Comparison of ENCODE assay signal across 14 mouse cellular contexts in genomic region chr19:53499049-53499448, GRCm38 (mm10). TPM values are rescaled to one million over a fixed set of nuclear protein-coding genes. Genes with fewer than 3 reads are reported as not detected.
A peak's percentile ranks its signal among the peaks of the same experiment; 100 is the strongest.
DNase-seq lines count a peak whose midpoint lies in the region; TF ChIP-seq lines count a peak whose summit lies in the region.
"Had no signal": no experiment of that assay in that cellular context is flagged by ENCODE, and none has a peak within 500 bp of the region (broad histone marks: within the 10 kb centered on the region; RNA-seq: fewer than 3 reads in every experiment).

No protein-coding gene starts in this region.

- WGBS in kidney, adult 2 months = 76% methylated on average over 8 of the region's 8 CpGs

- TF ChIP-seq POLR2A in kidney, adult 2 months (IDR thresholded peaks at IDR 0.05; ENCODE audit: low read depth, low read length) = no peak

- H3K36me3 ChIP-seq in kidney, adult 2 months (ENCODE audit: control insufficient read depth, insufficient read depth, low read length) = no peaks in the 10 kb centered on the region
- H3K36me3 ChIP-seq: embryonic facial prominence, embryonic 13.5 days; embryonic facial prominence, embryonic 15.5 days; forebrain, embryonic 10.5 days; forebrain, embryonic 12.5 days had no signal

- peak; percentile 46 to 56 for DNase-seq in cerebellum, postnatal 25 days
- DNase-seq in cerebellum, adult 9-10 months = no peak
- DNase-seq in kidney, adult 2 months = peak; percentile 16
- DNase-seq in kidney, adult 18-20 months = no peak
- DNase-seq in thymus, postnatal 4 days = no peak
- DNase-seq: adrenal gland, adult 2 months; adrenal gland, postnatal 10 days; adrenal gland, postnatal 25 days; embryo, embryonic 11 days had no signal

- H3K27me3 ChIP-seq in kidney, adult 2 months (replicated peaks; ENCODE audit: control insufficient read depth, insufficient read depth, low read length) = no peaks in the 10 kb centered on the region
- H3K27me3 ChIP-seq: embryonic facial prominence, embryonic 13.5 days; embryonic facial prominence, embryonic 15.5 days; forebrain, embryonic 12.5 days had no signal

- TF ChIP-seq CTCF in kidney, adult 2 months (conservative IDR thresholded peaks at IDR 0.05; ENCODE audit: insufficient read depth, insufficient read length, low read depth, low read length) = no peak

- no peaks in the 10 kb centered on the region; the same call in 1 of the 2 replicates for H3K4me1 ChIP-seq in kidney, adult 2 months (ENCODE audit: control insufficient read depth, insufficient read depth, low read length)

- no peak overlapping the region for H3K27ac ChIP-seq in kidney, adult 2 months (ENCODE audit: insufficient read depth, low read depth, low read length)
- H3K27ac ChIP-seq: embryonic facial prominence, embryonic 13.5 days; embryonic facial prominence, embryonic 15.5 days; forebrain, embryonic 10.5 days; forebrain, embryonic 12.5 days had no signal

- H3K4me3 ChIP-seq in kidney, adult 2 months (ENCODE audit: insufficient read depth, low read depth, low read length) = no peak overlapping the region
- H3K4me3 ChIP-seq: embryonic facial prominence, embryonic 13.5 days; embryonic facial prominence, embryonic 15.5 days; erythroblast, embryonic 14.5 days; forebrain, embryonic 10.5 days; forebrain, embryonic 12.5 days had no signal

RNA-seq across cellular contexts. Expression of gene Dusp5, which starts 29.9 kb away (rescaled TPM):
- polyA plus RNA-seq in kidney, adult 2 months (2012; rRNA removed) = 1.0 and 2.0 TPM in 2 replicates

Comparison
In these comparisons a context has a peak if more than half of its experiments do, and no peak if none do; other contexts are left out.
1. DNase-seq: peak in cerebellum, postnatal 25 days (2 of 2) and kidney, adult 2 months (single experiment); none in cerebellum, adult 9-10 months (single experiment), kidney, adult 18-20 months (single experiment) and thymus, postnatal 4 days (single experiment).